Mouse (Mus musculus) hindbrain, embryonic 13.5 days (tissue): ENCODE measurements around the gene Ppt2. TPM values are rescaled to one million over a fixed set of nuclear protein-coding genes. Genes with fewer than 3 reads are reported as not detected.

ENCODE experiments used
- ATAC-seq: fragments of 200-750 bp; cut with Nextera tagmentation; 2 replicates; pipeline ENCODE4 v1.8.0; 2017; ENCODE audit warnings: moderate TSS enrichment; ENCODE audit not compliant: low FRiP score
- H3K27ac ChIP-seq: fragments of 300-500 bp; sonication (generic); 2 replicates; pipeline ENCODE4 v1.5.1; 2015; ENCODE audit warnings: inconsistent platforms, mild to moderate bottlenecking, moderate library complexity
- H3K27me3 ChIP-seq: fragments of 300-500 bp; sonication (generic); 2 replicates; pipeline ENCODE4 v1.6.1; 2015; ENCODE audit warnings: mild to moderate bottlenecking, inconsistent platforms
- H3K36me3 ChIP-seq: fragments of 300-500 bp; sonication (generic); 2 replicates; pipeline ENCODE4 v1.6.1; 2015; ENCODE audit warnings: mild to moderate bottlenecking, inconsistent platforms
- H3K4me1 ChIP-seq: fragments of 300-500 bp; sonication (generic); replicated peaks from 2 replicates; pipeline ENCODE4 v1.6.1; 2015; ENCODE audit warnings: inconsistent platforms
- H3K4me2 ChIP-seq: fragments of 300-500 bp; sonication (generic); 2 replicates; pipeline ENCODE4 v1.6.1; 2015; ENCODE audit warnings: inconsistent platforms, mild to moderate bottlenecking, moderate library complexity
- H3K4me3 ChIP-seq: fragments of 300-500 bp; sonication (generic); 2 replicates; pipeline ENCODE4 v1.5.1; 2015; ENCODE audit warnings: mild to moderate bottlenecking, inconsistent platforms
- H3K9ac ChIP-seq: fragments of 300-500 bp; sonication (generic); 2 replicates; pipeline ENCODE4 v1.6.1; 2015; ENCODE audit warnings: mild to moderate bottlenecking, inconsistent platforms
- H3K9me3 ChIP-seq: fragments of 300-500 bp; sonication (generic); 2 replicates; pipeline ENCODE4 v1.6.1; 2016; ENCODE audit warnings: inconsistent platforms
- WGBS: fragments of 180-500 bp; shearing (Covaris S2); methylation state at CpG from one replicate; pipeline ENCODE4 v1.1.7; 2015; 5-methylcytosine and 5-hydroxymethylcytosine counted together
- polyA plus RNA-seq: library from polyadenylated mRNA; unstranded; fragments of >200 nt; fragmentation: Nextera tagmentation; extraction: Ambion mirVana; gene quantifications from 2 replicates; pipeline ENCODE4 v1.2.1, GENCODE M21; 2015

The Ppt2 gene
- polyA plus RNA-seq, 1 experiment from 2014 or later, result 21.7 TPM

GRCm38 (mm10) chr17:34597566-34598095, 30.7 kb downstream of the Ppt2 start, which contains the start of gene Ager:
Gene Ager (plus strand): TSS chr17:34597862.
- Histone ChIP-seq H3K4me3 (no peak within 1 kb of the TSS), H3K27ac (no peak within 1 kb of the TSS), H3K36me3 (peaks cover 42% of the 10 kb centered on the region), H3K27me3 (no peaks in the 10 kb centered on the region), H3K9me3 (no peaks in the 10 kb centered on the region), H3K9ac (peak within 1 kb of the TSS; percentile 49), H3K4me2 (no peak within 1 kb of the TSS), H3K4me1 (peaks cover 47% of the 10 kb centered on the region)
- ATAC-seq, result no peak
- WGBS, result 26% methylated on average over 6 of the region's 6 CpGs

GRCm38 (mm10) chr17:34596098-34596497, 32.2 kb downstream of the Ppt2 start:
- Histone ChIP-seq H3K9ac (no peak overlapping the region), H3K4me2 (no peak overlapping the region), H3K36me3 (peaks cover 34% of the 10 kb centered on the region), H3K4me3 (no peak overlapping the region), H3K27me3 (no peaks in the 10 kb centered on the region), H3K4me1 (peaks cover 46% of the 10 kb centered on the region), H3K27ac (no peak overlapping the region), H3K9me3 (no peaks in the 10 kb centered on the region)
- WGBS, result 79% methylated on average over 8 of the region's 8 CpGs
- no peak for ATAC-seq

- peak overlapping the region; percentile 70 for H3K4me3 ChIP-seq
- peak overlapping the region; percentile 99 for H3K27ac ChIP-seq
- ATAC-seq, result no peak
- H3K36me3 ChIP-seq, result peaks cover 17% of the 10 kb centered on the region
- peaks cover 67% of the 10 kb centered on the region for H3K4me1 ChIP-seq
- no peaks in the 10 kb centered on the region for H3K9me3 ChIP-seq
- peak overlapping the region; percentile 91 for H3K4me2 ChIP-seq
- no peaks in the 10 kb centered on the region for H3K27me3 ChIP-seq
- 41% methylated on average over 31 of the region's 34 CpGs for WGBS
- H3K9ac ChIP-seq, result peak overlapping the region; percentile 98
Observed at GRCm38 (mm10) chr17:34593752-34594525, 34.4 kb downstream of the Ppt2 start.

- Histone ChIP-seq H3K36me3 (peaks cover 17% of the 10 kb centered on the region), H3K9me3 (no peaks in the 10 kb centered on the region), H3K4me2 (peak overlapping the region; percentile 91), H3K27ac (peak overlapping the region; percentile 99), H3K9ac (peak overlapping the region; percentile 98), H3K4me1 (peaks cover 74% of the 10 kb centered on the region), H3K27me3 (no peaks in the 10 kb centered on the region), H3K4me3 (peak overlapping the region; percentile 70)
- under 1% methylated on average over 27 of the region's 32 CpGs for WGBS
- ATAC-seq, result peak; percentile 25; the same call in 1 of the 2 replicates
Observed at GRCm38 (mm10) chr17:34592581-34593549, 35.4 kb downstream of the Ppt2 start.

- H3K4me1 ChIP-seq, result peaks cover 76% of the 10 kb centered on the region
- H3K9ac ChIP-seq, result peak overlapping the region; percentile 98
- H3K27ac ChIP-seq, result peak overlapping the region; percentile 99
- H3K4me3 ChIP-seq, result peak overlapping the region; percentile 70
- peaks cover 17% of the 10 kb centered on the region for H3K36me3 ChIP-seq
- no peaks in the 10 kb centered on the region for H3K9me3 ChIP-seq
- under 1% methylated on average over 32 of the region's 35 CpGs for WGBS
- H3K4me2 ChIP-seq, result peak overlapping the region; percentile 91
- no peaks in the 10 kb centered on the region for H3K27me3 ChIP-seq
- ATAC-seq, result peak; percentile 33; the same call in 1 of the 2 replicates
Observed at GRCm38 (mm10) chr17:34591994-34592375, 36.3 kb downstream of the Ppt2 start.

GRCm38 (mm10) chr17:34591029-34591993, 37.0 kb downstream of the Ppt2 start, which contains the start of gene Pbx2:
Gene Pbx2 (plus strand): TSS chr17:34591266.
- no peaks in the 10 kb centered on the region for H3K27me3 ChIP-seq
- peak within 1 kb of the TSS; percentile 99 for H3K27ac ChIP-seq
- no peaks in the 10 kb centered on the region for H3K9me3 ChIP-seq
- WGBS, result 2% methylated on average over 21 of the region's 21 CpGs
- peak within 1 kb of the TSS; percentile 70 for H3K4me3 ChIP-seq
- H3K9ac ChIP-seq, result peak within 1 kb of the TSS; percentile 98
- peaks cover 17% of the 10 kb centered on the region for H3K36me3 ChIP-seq
- H3K4me2 ChIP-seq, result peak within 1 kb of the TSS; percentile 91
- ATAC-seq, result peak; percentile 2; the same call in 1 of the 2 replicates
- H3K4me1 ChIP-seq, result peaks cover 79% of the 10 kb centered on the region

- WGBS, result 66% methylated on average over 15 of the region's 15 CpGs
- Histone ChIP-seq H3K9me3 (no peaks in the 10 kb centered on the region), H3K4me2 (peak overlapping the region; percentile 91), H3K9ac (peak overlapping the region; percentile 24; the same call in 1 of the 2 replicates), H3K36me3 (peaks cover 9% of the 10 kb centered on the region), H3K27me3 (no peaks in the 10 kb centered on the region), H3K27ac (peak overlapping the region; percentile 99), H3K4me3 (peak overlapping the region; percentile 7; the same call in 1 of the 2 replicates), H3K4me1 (peaks cover 83% of the 10 kb centered on the region)
- no peak for ATAC-seq
Observed at GRCm38 (mm10) chr17:34590154-34590987, 37.9 kb downstream of the Ppt2 start.

GRCm38 (mm10) chr17:34589681-34590101, 38.6 kb downstream of the Ppt2 start, which contains the start of gene Gpsm3:
Gene Gpsm3 (plus strand): TSS chr17:34589806.
- Histone ChIP-seq H3K9ac (peak within 1 kb of the TSS; percentile 24; the same call in 1 of the 2 replicates), H3K36me3 (peaks cover 3% of the 10 kb centered on the region), H3K9me3 (no peaks in the 10 kb centered on the region), H3K27ac (peak within 1 kb of the TSS; percentile 99), H3K4me2 (peak within 1 kb of the TSS; percentile 91), H3K4me1 (peaks cover 77% of the 10 kb centered on the region), H3K4me3 (peak within 1 kb of the TSS; percentile 7; the same call in 1 of the 2 replicates), H3K27me3 (no peaks in the 10 kb centered on the region)
- ATAC-seq, result no peak
- 24% methylated on average over 5 of the region's 7 CpGs for WGBS

GRCm38 (mm10) chr17:34589206-34589605, 39.1 kb downstream of the Ppt2 start:
- H3K4me1 ChIP-seq, result peaks cover 72% of the 10 kb centered on the region
- no peaks in the 10 kb centered on the region for H3K36me3 ChIP-seq
- H3K4me2 ChIP-seq, result no peak overlapping the region; the same call in 1 of the 2 replicates
- no peak for ATAC-seq
- no peak overlapping the region for H3K4me3 ChIP-seq
- no peak overlapping the region for H3K9ac ChIP-seq
- WGBS, result 54% methylated on average over 7 of the region's 7 CpGs
- no peaks in the 10 kb centered on the region for H3K9me3 ChIP-seq
- 0 out of 2 replicates have a peak overlapping the region, but pooled peaks have one; percentile 30 for H3K27ac ChIP-seq
- no peaks in the 10 kb centered on the region for H3K27me3 ChIP-seq

- no peaks in the 10 kb centered on the region for H3K27me3 ChIP-seq
- no peak overlapping the region for H3K4me2 ChIP-seq
- ATAC-seq, result no peak
- H3K36me3 ChIP-seq, result no peaks in the 10 kb centered on the region
- peaks cover 68% of the 10 kb centered on the region for H3K4me1 ChIP-seq
- 76% methylated on average over 3 of the region's 3 CpGs for WGBS
- no peak overlapping the region for H3K27ac ChIP-seq
- H3K9ac ChIP-seq, result no peak overlapping the region
- no peak overlapping the region for H3K4me3 ChIP-seq
- no peaks in the 10 kb centered on the region for H3K9me3 ChIP-seq
Observed at GRCm38 (mm10) chr17:34588767-34589166, 39.5 kb downstream of the Ppt2 start.
